Mouse (Mus musculus): ENCODE data around the gene Yy1. TPM values are rescaled to one million over a fixed set of nuclear protein-coding genes. Genes with fewer than 3 reads are reported as not detected.

Gene Yy1
- total and polyA plus RNA-seq, 3 experiments: 34.9 to 62.4 (median 52.1) TPM

GRCm38 (mm10) chr12:108827641-108828040, 34.9 kb downstream of the Yy1 start:
- H3K9me3 ChIP-seq (replicated peaks; ENCODE audit: insufficient read depth, low read length): no peaks in the 10 kb centered on the region
- H3K4me1 ChIP-seq (ENCODE audit: control insufficient read depth in 1 of 2, insufficient read depth in 2 of 2, low read length in 2 of 2): no peaks in the 10 kb centered on the region
- H3K9ac ChIP-seq (ENCODE audit: control insufficient read depth, low read depth, low read length, poor library complexity, severe bottlenecking): no peak overlapping the region
- DNase-seq (ENCODE audit: low read depth, low spot score): no peak
- no peaks in the 10 kb centered on the region for H3K36me3 ChIP-seq (ENCODE audit: control insufficient read depth in 1 of 2, insufficient read depth in 2 of 2, low read length in 2 of 2)
- H3K27ac ChIP-seq (ENCODE audit: control insufficient read depth, low read depth, low read length): no peak overlapping the region
- TF ChIP-seq MXI1 (IDR thresholded peaks at IDR 0.05; ENCODE audit: low read depth, low read length) (no peak), BHLHE40 (IDR thresholded peaks at IDR 0.05; ENCODE audit: borderline replicate concordance, low read depth, low read length) (no peak), ZKSCAN1 (IDR thresholded peaks at IDR 0.05; ENCODE audit: low read depth, low read length) (no peak), NRF1 (IDR thresholded peaks at IDR 0.05; ENCODE audit: insufficient read depth, low read depth, low read length, poor library complexity, severe bottlenecking) (no peak), USF2 (IDR thresholded peaks at IDR 0.05; ENCODE audit: borderline replicate concordance in 1 of 2, insufficient read depth in 1 of 2, low read depth in 1 of 2, low read length in 2 of 2) (no peak), RAD21 (IDR thresholded peaks at IDR 0.05; ENCODE audit: low read depth, low read length) (no peak), ZC3H11A (IDR thresholded peaks at IDR 0.05; ENCODE audit: low read depth, low read length) (no peak), EP300 (IDR thresholded peaks at IDR 0.05; ENCODE audit: low read depth in 1 of 2, low read length in 2 of 2) (no peak), POLR2AphosphoS2 (IDR thresholded peaks at IDR 0.05; ENCODE audit: low read length) (no peak), ZMIZ1 (IDR thresholded peaks at IDR 0.05; ENCODE audit: low read depth, low read length) (no peak), KAT2A (conservative IDR thresholded peaks at IDR 0.05; ENCODE audit: low read depth, low read length) (no peak), RCOR1 (IDR thresholded peaks at IDR 0.05; ENCODE audit: low read depth, low read length) (no peak), GATA1 (IDR thresholded peaks at IDR 0.05; ENCODE audit: low read depth, low read length) (no peak), SMC3 (IDR thresholded peaks at IDR 0.05; ENCODE audit: low read depth, low read length) (no peak), GABPA (IDR thresholded peaks at IDR 0.05; ENCODE audit: low read depth, low read length) (no peak), CTCF (IDR thresholded peaks at IDR 0.05 in 2 of 3, conservative IDR thresholded peaks at IDR 0.05 in 1 of 3; ENCODE audit: control insufficient read depth in 1 of 3, insufficient read depth in 1 of 3, low read depth in 2 of 3, low read length in 3 of 3, poor library complexity in 1 of 3, severe bottlenecking in 1 of 3) (no peak)
- no peaks in the 10 kb centered on the region for H3K27me3 ChIP-seq (ENCODE audit: control insufficient read depth in 1 of 2, insufficient read depth in 2 of 2, low read length in 2 of 2)
- no peaks in the 10 kb centered on the region for H3K79me2 ChIP-seq (ENCODE audit: control insufficient read depth, insufficient read depth, low read length, poor library complexity)
- H3K4me3 ChIP-seq (ENCODE audit: control insufficient read depth in 1 of 2, insufficient read depth in 1 of 2, low read depth in 2 of 2, low read length in 2 of 2): no peak overlapping the region

- Histone ChIP-seq H3K9me3 (replicated peaks; ENCODE audit: insufficient read depth, low read length) (no peaks in the 10 kb centered on the region), H3K9ac (ENCODE audit: control insufficient read depth, low read depth, low read length, poor library complexity, severe bottlenecking) (no peak overlapping the region), H3K27ac (ENCODE audit: control insufficient read depth, low read depth, low read length) (no peak overlapping the region), H3K4me3 (ENCODE audit: control insufficient read depth in 1 of 2, insufficient read depth in 1 of 2, low read depth in 2 of 2, low read length in 2 of 2) (no peak overlapping the region), H3K79me2 (ENCODE audit: control insufficient read depth, insufficient read depth, low read length, poor library complexity) (no peaks in the 10 kb centered on the region), H3K4me1 (ENCODE audit: control insufficient read depth in 1 of 2, insufficient read depth in 2 of 2, low read length in 2 of 2) (no peaks in the 10 kb centered on the region), H3K36me3 (ENCODE audit: control insufficient read depth in 1 of 2, insufficient read depth in 2 of 2, low read length in 2 of 2) (no peaks in the 10 kb centered on the region), H3K27me3 (ENCODE audit: control insufficient read depth in 1 of 2, insufficient read depth in 2 of 2, low read length in 2 of 2) (no peaks in the 10 kb centered on the region)
- TF ChIP-seq USF2 (IDR thresholded peaks at IDR 0.05; ENCODE audit: borderline replicate concordance in 1 of 2, insufficient read depth in 1 of 2, low read depth in 1 of 2, low read length in 2 of 2): no peak
- TF ChIP-seq CTCF (IDR thresholded peaks at IDR 0.05 in 2 of 3, conservative IDR thresholded peaks at IDR 0.05 in 1 of 3; ENCODE audit: control insufficient read depth in 1 of 3, insufficient read depth in 1 of 3, low read depth in 2 of 3, low read length in 3 of 3, poor library complexity in 1 of 3, severe bottlenecking in 1 of 3): no peak
- no peak for TF ChIP-seq MAX (IDR thresholded peaks at IDR 0.05; ENCODE audit: low read length)
- TF ChIP-seq SMC3 (IDR thresholded peaks at IDR 0.05; ENCODE audit: low read depth, low read length): no peak
- TF ChIP-seq BHLHE40 (IDR thresholded peaks at IDR 0.05; ENCODE audit: borderline replicate concordance, low read depth, low read length): no peak
- TF ChIP-seq KAT2A (conservative IDR thresholded peaks at IDR 0.05; ENCODE audit: low read depth, low read length): no peak
- DNase-seq (ENCODE audit: low read depth, low spot score): no peak
Measured at GRCm38 (mm10) chr12:108829636-108830035, 36.9 kb downstream of the Yy1 start.
